Mouse (Mus musculus): ENCODE measurements around the gene Ranbp1. TPM values are rescaled to one million over a fixed set of nuclear protein-coding genes. Genes with fewer than 3 reads are reported as not detected.

The Ranbp1 gene
- polyA plus RNA-seq, 1 experiment from 2014 or later, result 846 TPM

DNA sequence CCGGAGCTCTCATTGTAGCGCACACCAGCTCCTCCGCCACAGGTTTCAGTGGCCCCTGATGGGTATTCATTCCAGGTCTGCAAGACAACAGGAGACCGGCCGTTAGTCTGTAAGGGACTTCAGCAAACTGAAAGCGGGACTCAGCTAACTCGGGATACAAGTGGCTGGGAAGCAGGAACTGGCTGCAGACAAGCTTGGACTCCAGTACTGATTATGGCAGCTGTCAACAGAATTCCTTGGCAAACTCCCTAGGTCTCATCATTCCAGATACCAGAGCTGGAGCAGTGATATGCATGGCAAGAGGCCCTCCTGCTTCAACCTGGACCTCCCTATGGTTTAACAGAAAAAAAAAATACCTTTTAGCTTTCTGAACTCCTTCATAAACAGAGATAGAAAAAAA is 33.7 kb downstream of the Ranbp1 start:
- H3K27me3 ChIP-seq (ENCODE audit: control insufficient read depth, insufficient read depth, low read length), result no peaks in the 10 kb centered on the region
- peaks cover 3% of the 10 kb centered on the region for H3K4me1 ChIP-seq (ENCODE audit: control insufficient read depth, insufficient read depth, low read length)
- no peaks in the 10 kb centered on the region for H3K9me3 ChIP-seq (ENCODE audit: control insufficient read depth, low read length)
- H3K36me3 ChIP-seq (ENCODE audit: control insufficient read depth, insufficient read depth, low read length), result no peaks in the 10 kb centered on the region
- no peak overlapping the region for H3K4me2 ChIP-seq (replicated peaks; ENCODE audit: low read depth, low read length)
- ATAC-seq (ENCODE audit: low FRiP score, low TSS enrichment), result no peak
- H3K9ac ChIP-seq (ENCODE audit: low read depth, low read length), result no peak overlapping the region
- no peak overlapping the region for H3K27ac ChIP-seq (ENCODE audit: low read depth, low read length)
- WGBS, result 84% methylated on average over 7 of the region's 7 CpGs
- H3K4me3 ChIP-seq (ENCODE audit: low read length), result no peak overlapping the region

DNA sequence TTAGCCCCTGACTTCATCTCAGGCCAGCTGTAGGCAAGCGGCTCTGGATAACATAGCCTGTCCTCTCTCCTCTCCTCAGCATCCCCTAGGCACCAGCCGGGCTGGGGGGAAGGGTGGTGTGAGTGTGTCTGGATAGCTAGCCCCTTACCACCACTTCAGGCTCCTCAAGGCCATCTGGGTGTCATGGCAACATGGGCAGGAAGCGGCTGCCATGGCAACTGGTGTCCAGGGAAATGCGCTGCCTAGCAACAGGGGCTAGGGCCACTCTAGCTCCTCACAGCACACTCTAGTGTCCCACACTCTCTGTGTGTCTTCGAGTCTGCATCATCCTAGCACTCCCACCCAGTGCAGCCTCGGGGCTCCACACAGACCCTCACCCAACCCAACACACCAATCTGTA is 34.8 kb downstream of the Ranbp1 start:
- H3K4me2 ChIP-seq (replicated peaks; ENCODE audit: low read depth, low read length), result no peak overlapping the region
- no peaks in the 10 kb centered on the region for H3K36me3 ChIP-seq (ENCODE audit: control insufficient read depth, insufficient read depth, low read length)
- no peak overlapping the region for H3K27ac ChIP-seq (ENCODE audit: low read depth, low read length)
- H3K4me1 ChIP-seq (ENCODE audit: control insufficient read depth, insufficient read depth, low read length), result no peaks in the 10 kb centered on the region
- H3K4me3 ChIP-seq (ENCODE audit: low read length), result no peak overlapping the region
- ATAC-seq (ENCODE audit: low FRiP score, low TSS enrichment), result peak; percentile 17; the same call in 1 of the 2 replicates
- no peaks in the 10 kb centered on the region for H3K9me3 ChIP-seq (ENCODE audit: control insufficient read depth, low read length)
- 47% methylated on average over 6 of the region's 6 CpGs for WGBS
- H3K27me3 ChIP-seq (ENCODE audit: control insufficient read depth, insufficient read depth, low read length), result no peaks in the 10 kb centered on the region; the same call in 1 of the 2 replicates
- H3K9ac ChIP-seq (ENCODE audit: low read depth, low read length), result no peak overlapping the region

DNA sequence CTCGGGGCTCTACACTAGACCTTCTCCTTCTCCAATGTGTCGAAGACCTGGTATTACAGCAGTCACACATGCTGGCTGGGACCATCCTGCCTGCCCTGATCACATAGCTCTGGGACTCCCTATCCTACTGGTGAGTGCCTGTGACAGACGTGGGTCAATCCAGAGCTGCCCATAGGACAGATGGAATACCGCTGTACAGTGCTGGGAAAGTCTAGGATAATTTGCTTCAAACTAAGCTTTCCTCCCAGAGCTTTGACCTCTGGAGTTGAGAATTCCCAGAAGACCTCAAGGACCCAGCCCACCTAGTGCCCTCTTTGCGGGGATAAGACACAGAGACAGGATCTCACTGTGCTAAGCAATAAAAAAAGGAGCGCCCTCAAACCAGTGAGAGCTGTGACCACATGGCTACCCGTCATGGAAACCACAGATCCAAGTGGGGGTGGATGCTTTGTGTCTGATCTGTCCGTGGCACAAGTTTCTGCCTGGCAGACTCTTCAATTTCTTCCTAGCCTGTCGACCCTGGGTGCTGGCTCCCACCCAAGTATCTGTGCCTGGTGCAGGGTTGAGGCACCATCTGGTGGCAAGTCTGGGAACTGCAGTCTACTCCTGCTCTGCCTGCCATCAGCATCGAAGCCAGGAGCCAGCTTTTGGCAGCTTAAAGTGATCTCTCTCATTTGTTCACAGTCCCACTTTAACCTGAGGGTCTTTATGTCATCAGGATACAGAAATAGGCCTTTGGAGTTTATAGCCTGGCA is 36.9 kb downstream of the Ranbp1 start:
- Histone ChIP-seq H3K9me3 (ENCODE audit: control insufficient read depth, low read length) (no peaks in the 10 kb centered on the region), H3K9ac (ENCODE audit: low read depth, low read length) (no peak overlapping the region), H3K4me3 (ENCODE audit: low read length) (no peak overlapping the region), H3K4me1 (ENCODE audit: control insufficient read depth, insufficient read depth, low read length) (no peaks in the 10 kb centered on the region), H3K36me3 (ENCODE audit: control insufficient read depth, insufficient read depth, low read length) (no peaks in the 10 kb centered on the region), H3K27me3 (ENCODE audit: control insufficient read depth, insufficient read depth, low read length) (no peaks in the 10 kb centered on the region; the same call in 1 of the 2 replicates), H3K27ac (ENCODE audit: low read depth, low read length) (no peak overlapping the region), H3K4me2 (replicated peaks; ENCODE audit: low read depth, low read length) (no peak overlapping the region)
- WGBS, result 46% methylated on average over 10 of the region's 10 CpGs
- ATAC-seq (ENCODE audit: low FRiP score, low TSS enrichment), result peak; percentile 22

DNA sequence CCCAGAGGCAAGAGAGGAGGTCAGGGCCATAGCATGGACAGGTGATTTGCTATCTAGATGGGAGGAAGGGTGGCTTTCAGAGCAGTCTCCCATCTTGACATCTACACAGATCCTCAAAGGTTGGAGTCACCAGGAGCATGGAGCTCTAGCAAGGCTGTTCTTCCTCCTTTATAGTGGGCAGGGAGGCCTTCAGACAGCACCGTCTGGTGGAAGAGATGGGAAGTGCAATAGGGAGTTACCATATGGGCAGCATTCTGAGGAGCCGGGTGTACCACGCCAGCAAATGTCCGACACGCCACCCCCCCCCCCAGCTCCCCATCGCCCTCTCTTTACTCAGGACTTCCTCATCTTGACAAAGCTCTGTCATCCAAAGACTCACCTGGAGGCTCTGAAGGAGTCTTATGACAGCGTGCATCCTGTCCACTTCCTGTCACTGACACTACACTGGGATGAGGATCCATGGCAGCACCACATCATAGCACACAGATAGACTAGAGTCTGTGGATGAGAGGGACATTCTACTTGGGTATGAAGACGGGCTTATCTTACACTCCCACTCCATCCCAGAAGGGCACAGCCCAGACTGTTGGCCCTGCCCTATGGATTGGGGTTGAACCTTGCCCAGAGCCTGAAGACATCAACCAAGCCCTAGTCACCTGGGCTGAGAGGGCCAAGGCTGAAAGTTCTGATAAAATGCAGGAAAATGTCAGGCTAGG is 37.7 kb downstream of the Ranbp1 start:
- H3K9me3 ChIP-seq (ENCODE audit: control insufficient read depth, low read length), result no peaks in the 10 kb centered on the region
- no peak overlapping the region for H3K4me2 ChIP-seq (replicated peaks; ENCODE audit: low read depth, low read length)
- H3K4me1 ChIP-seq (ENCODE audit: control insufficient read depth, insufficient read depth, low read length), result no peaks in the 10 kb centered on the region
- H3K27me3 ChIP-seq (ENCODE audit: control insufficient read depth, insufficient read depth, low read length), result no peaks in the 10 kb centered on the region; the same call in 1 of the 2 replicates
- H3K9ac ChIP-seq (ENCODE audit: low read depth, low read length), result no peak overlapping the region
- ATAC-seq (ENCODE audit: low FRiP score, low TSS enrichment), result peak; percentile 41
- H3K4me3 ChIP-seq (ENCODE audit: low read length), result no peak overlapping the region
- no peaks in the 10 kb centered on the region for H3K36me3 ChIP-seq (ENCODE audit: control insufficient read depth, insufficient read depth, low read length)
- no peak overlapping the region for H3K27ac ChIP-seq (ENCODE audit: low read depth, low read length)
- WGBS, result 27% methylated on average over 8 of the region's 8 CpGs

DNA sequence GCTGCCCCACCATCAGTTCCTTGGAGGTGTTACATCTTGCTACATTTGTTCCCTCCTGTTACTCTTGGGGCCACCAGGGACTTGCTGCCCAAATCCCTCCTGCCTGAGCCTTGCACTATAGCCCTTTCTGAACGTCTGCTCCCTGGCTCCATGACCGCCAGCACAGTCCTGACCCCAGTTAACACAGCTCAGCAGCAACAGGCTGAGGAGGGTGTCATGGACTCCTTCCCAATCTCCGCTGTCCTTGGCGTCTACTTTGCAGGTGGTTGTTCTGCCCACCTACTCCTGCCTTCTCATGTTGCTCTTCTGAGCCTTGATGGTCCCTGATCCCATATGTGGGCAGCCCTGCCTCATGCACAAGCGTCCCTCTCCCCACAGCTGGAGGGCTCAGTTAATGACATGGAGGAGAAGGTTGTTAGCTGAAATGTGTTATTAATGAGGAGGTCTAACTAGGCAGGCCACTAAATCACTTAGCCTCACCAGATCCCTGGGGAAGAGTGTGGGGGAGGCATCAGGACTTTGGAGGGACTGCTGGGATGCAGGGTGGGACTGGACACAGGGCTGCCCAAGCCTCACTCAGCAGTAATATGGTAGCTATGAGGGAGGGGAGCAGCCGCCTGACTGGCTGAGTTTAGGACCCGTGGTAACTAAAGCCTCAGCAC is 45.0 kb downstream of the Ranbp1 start:
- Histone ChIP-seq H3K36me3 (ENCODE audit: control insufficient read depth, insufficient read depth, low read length) (no peaks in the 10 kb centered on the region), H3K4me1 (ENCODE audit: control insufficient read depth, insufficient read depth, low read length) (peaks cover 30% of the 10 kb centered on the region), H3K4me2 (replicated peaks; ENCODE audit: low read depth, low read length) (no peak overlapping the region), H3K27ac (ENCODE audit: low read depth, low read length) (peak overlapping the region; percentile 69; the same call in 1 of the 2 replicates), H3K9ac (ENCODE audit: low read depth, low read length) (no peak overlapping the region), H3K27me3 (ENCODE audit: control insufficient read depth, insufficient read depth, low read length) (no peaks in the 10 kb centered on the region), H3K9me3 (ENCODE audit: control insufficient read depth, low read length) (no peaks in the 10 kb centered on the region), H3K4me3 (ENCODE audit: low read length) (no peak overlapping the region)
- peak; percentile 91 for ATAC-seq (ENCODE audit: low FRiP score, low TSS enrichment)
- WGBS, result 14% methylated on average over 7 of the region's 7 CpGs

DNA sequence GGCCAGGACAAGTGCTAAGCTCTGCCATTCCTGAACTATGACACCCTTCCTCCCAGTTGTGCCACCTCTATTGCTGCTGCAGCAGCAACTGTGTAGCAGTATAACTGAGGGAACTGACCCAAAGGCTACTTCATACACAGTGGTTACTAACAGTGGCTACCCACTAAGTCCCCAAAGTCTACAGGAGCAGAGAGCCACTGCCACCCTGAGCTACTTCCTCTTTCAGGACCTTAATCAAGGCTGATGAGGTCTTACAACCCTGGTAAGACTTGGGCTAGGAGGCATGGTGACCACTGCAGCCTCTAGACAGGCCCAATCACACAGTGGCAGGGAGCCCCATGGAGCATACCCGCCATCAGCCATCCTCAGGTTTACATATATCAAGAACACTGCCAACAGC is 46.5 kb downstream of the Ranbp1 start:
- no peaks in the 10 kb centered on the region for H3K36me3 ChIP-seq (ENCODE audit: control insufficient read depth, insufficient read depth, low read length)
- H3K9me3 ChIP-seq (ENCODE audit: control insufficient read depth, low read length), result no peaks in the 10 kb centered on the region
- H3K4me2 ChIP-seq (replicated peaks; ENCODE audit: low read depth, low read length), result no peak overlapping the region
- H3K4me1 ChIP-seq (ENCODE audit: control insufficient read depth, insufficient read depth, low read length), result peaks cover 34% of the 10 kb centered on the region
- no peak overlapping the region for H3K4me3 ChIP-seq (ENCODE audit: low read length)
- H3K27me3 ChIP-seq (ENCODE audit: control insufficient read depth, insufficient read depth, low read length), result no peaks in the 10 kb centered on the region
- ATAC-seq (ENCODE audit: low FRiP score, low TSS enrichment), result no peak
- WGBS, result 86% methylated on average over 1 of the region's 1 CpGs
- H3K27ac ChIP-seq (ENCODE audit: low read depth, low read length), result no peak overlapping the region
- no peak overlapping the region for H3K9ac ChIP-seq (ENCODE audit: low read depth, low read length)

DNA sequence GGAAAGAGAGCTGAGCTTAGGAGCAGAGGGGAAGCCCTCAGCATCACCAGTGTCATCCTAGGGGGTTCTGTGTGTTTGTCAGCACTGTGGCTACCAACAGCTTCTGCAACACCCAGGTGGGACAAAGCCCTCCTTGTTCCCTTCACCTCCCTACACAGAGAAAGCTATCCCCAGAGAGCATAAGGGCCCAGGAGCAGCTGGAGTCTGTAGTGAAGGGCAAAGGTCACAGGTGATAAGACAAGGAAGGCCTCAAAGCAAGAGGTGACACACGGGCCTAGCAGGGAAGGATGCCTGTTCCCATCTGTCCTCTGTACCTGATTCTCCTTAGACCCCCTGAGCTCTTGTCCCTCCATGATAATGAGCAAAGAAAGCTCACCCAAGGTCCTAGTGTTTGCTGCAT is 46.9 kb downstream of the Ranbp1 start:
- Histone ChIP-seq H3K4me2 (replicated peaks; ENCODE audit: low read depth, low read length) (no peak overlapping the region), H3K4me3 (ENCODE audit: low read length) (no peak overlapping the region), H3K27me3 (ENCODE audit: control insufficient read depth, insufficient read depth, low read length) (no peaks in the 10 kb centered on the region), H3K4me1 (ENCODE audit: control insufficient read depth, insufficient read depth, low read length) (peaks cover 34% of the 10 kb centered on the region), H3K36me3 (ENCODE audit: control insufficient read depth, insufficient read depth, low read length) (no peaks in the 10 kb centered on the region), H3K9me3 (ENCODE audit: control insufficient read depth, low read length) (no peaks in the 10 kb centered on the region), H3K27ac (ENCODE audit: low read depth, low read length) (no peak overlapping the region), H3K9ac (ENCODE audit: low read depth, low read length) (no peak overlapping the region)
- WGBS, result 50% methylated on average over 1 of the region's 1 CpGs
- no peak for ATAC-seq (ENCODE audit: low FRiP score, low TSS enrichment)

DNA sequence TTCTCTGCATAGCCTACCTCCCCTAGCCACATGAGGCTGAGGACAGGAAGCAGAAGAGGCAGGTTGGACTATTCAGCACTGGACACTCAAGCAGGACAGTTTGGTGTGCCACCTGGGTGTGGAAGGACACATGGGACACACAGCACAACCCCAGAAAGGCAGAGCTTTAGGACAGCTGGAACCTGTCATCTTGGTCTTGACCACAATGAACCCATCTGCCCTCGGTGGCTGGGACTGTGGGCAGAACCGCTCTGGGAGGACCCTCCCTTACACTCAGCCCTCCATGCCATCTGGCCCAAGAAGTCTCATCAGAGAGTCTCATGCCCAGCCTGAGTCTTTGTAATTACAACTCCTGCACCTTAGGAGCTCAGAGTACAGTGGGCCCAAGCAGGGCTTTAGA is 48.5 kb downstream of the Ranbp1 start:
- Histone ChIP-seq H3K4me1 (ENCODE audit: control insufficient read depth, insufficient read depth, low read length) (peaks cover 35% of the 10 kb centered on the region), H3K27me3 (ENCODE audit: control insufficient read depth, insufficient read depth, low read length) (no peaks in the 10 kb centered on the region), H3K36me3 (ENCODE audit: control insufficient read depth, insufficient read depth, low read length) (no peaks in the 10 kb centered on the region), H3K4me2 (replicated peaks; ENCODE audit: low read depth, low read length) (no peak overlapping the region), H3K9ac (ENCODE audit: low read depth, low read length) (no peak overlapping the region), H3K9me3 (ENCODE audit: control insufficient read depth, low read length) (no peaks in the 10 kb centered on the region), H3K27ac (ENCODE audit: low read depth, low read length) (no peak overlapping the region), H3K4me3 (ENCODE audit: low read length) (no peak overlapping the region)
- no peak for ATAC-seq (ENCODE audit: low FRiP score, low TSS enrichment)
- WGBS, result 38% methylated on average over 2 of the region's 2 CpGs
